Mouse (Mus musculus): Measurements from ENCODE around the gene Sdk1.
A peak's percentile ranks its signal among the peaks of the same experiment; 100 is the strongest.

Sdk1 gene

DNA sequence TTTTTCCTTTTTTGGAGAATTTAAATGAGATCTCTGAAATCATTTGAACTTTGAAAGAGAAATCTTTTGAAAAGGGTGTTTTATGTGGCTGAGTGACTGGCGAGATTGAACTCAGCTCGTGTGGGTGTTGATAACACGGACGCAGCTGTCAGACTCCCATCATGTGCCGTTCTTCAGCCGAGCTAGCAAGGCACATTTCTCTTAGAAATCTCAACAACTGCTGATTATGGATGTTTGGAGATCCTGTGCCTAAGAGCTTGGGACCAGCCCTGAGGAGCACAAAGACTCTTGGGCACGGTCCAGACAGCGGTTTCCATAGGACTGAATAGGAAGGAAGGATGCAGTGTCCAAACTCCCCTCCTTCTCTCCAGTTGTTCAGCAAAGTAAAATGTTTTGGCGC is 648.5 kb downstream of the Sdk1 start:
- no peak for DNase-seq (ENCODE audit: low read depth, low spot score)

DNA sequence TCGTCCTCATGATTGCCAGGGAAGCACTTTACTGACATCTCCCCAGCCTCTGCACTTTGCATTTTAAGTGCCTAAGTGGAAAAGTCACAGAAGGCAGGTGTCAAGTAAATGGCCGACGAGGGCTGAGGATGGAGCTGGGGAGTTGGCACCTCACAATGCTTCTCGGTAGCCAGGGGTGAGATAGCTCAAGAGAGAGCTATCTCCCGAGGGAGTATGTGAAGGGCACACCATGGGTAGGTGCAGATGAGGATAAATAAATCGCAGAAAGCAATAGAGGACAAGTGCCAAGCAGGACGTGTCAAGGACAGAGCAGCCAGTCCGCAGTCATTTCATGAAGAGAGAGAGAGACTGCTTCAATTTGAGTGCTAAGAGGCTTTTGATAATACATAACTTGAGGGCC is 655.1 kb downstream of the Sdk1 start:
- DNase-seq (ENCODE audit: low read depth, low spot score) = no peak

DNA sequence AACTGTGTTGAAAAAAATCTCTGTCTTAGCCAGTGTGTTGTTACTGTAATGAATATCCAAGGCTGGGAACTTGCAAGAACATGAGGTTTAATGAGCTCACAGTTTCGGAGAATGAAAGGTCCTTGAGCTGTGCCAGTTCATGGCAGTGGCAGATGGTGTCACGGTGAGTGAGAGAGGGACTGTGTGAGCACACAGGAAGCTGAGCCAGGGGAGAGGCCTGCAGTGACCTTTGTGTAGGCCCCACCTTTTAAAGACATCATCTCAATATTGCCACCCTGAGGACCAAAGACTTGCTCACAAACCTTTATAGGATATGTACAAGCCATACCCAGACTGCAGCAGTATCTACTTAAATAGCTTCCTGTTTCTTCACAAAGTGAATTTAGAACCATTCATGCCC is 656.2 kb downstream of the Sdk1 start:
- DNase-seq (ENCODE audit: low read depth, low spot score) = no peak

DNA sequence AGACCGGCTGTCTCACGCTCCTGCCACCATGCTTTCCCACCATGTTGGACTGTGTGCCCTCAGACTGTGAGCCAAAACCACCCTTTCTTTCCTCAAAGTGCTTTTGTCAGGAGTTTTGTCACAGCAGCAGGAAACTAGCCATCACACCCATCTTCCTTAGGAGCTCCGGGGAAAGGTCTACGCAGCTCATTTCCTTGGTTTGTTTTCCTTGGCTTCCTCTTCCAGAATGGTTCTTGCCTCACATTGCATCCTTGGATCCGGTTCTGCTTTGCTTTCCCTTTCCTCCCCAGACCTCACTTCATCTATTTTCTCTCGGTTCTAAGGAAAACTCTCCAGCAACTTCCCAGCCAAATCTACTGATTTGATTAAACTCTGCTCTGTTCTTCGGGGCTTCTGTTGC is 658.5 kb downstream of the Sdk1 start:
- no peak for DNase-seq (ENCODE audit: low read depth, low spot score)

DNA sequence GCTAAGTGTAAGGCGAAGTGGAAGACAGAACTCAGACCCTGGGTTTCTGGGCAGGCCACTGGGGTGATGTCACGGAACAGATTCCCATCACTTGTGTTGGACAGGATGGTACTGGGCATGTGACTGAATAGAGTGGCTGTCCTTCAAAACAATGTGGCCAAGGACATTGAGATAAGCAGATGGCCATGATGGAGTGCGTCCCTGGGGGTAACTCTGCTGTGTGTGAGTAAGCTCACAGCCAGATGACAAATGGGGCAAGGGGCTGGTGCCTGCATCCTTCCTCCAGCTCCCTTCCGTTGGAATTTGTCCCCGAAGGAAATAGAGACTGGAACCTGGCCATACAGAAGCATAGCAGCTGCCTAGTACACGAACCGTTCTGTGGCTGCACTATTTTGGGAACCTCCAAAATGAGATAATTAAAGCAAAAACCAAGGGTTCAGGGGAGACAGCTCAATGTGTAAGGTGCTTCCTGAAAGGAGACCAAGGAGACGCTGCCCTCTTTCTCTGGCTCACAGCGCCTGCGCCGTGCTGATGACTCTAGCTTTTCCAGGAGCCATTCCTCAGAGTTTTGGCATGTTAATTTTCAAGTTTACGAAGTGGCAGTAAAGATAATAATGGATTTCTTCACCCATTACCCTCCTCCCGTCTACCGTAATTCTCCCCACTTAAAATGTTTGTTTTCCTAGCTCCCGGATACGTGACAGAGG is 661.4 kb downstream of the Sdk1 start:
- DNase-seq (ENCODE audit: low read depth, low spot score) = peak; percentile 49

DNA sequence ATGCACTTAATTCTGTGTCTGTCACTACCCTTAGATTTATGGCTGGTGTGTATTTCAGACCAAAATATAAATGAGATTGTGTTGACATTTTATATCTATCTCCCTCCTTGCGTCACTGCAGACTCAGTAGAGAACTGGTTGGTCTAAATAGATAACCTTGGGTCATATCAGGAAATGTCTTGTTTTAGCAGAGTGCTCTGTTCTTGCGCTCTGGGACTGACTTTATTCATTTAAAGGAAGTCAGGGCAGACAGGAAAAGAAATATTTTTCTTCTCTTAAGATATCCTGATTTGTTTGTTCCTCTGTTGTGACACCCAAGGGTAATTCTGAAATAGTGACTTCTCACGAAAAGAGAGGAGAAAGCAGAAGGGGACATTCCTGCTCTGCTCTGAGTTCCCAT is 669.2 kb downstream of the Sdk1 start:
- no peak for DNase-seq (ENCODE audit: low read depth, low spot score)

DNA sequence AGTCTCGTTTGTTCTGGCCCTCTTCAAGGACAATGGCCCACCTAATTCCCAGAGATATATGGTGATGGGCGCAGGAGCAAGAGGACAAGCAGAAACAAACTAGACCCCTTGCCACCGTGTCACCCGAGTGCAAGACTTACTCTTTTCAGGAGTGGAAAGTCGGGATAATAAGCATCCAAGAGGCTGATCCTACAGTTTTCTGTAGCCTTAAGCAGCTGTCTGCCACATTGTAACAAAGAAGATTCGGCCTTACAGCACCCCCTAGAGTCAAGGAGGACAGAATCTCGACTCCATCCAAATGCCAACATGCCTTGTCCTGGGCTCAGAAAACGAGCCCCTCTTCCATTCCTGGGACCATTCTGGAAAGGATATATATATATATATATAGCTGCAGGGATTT is 669.6 kb downstream of the Sdk1 start:
- DNase-seq (ENCODE audit: low read depth, low spot score) = no peak

DNA sequence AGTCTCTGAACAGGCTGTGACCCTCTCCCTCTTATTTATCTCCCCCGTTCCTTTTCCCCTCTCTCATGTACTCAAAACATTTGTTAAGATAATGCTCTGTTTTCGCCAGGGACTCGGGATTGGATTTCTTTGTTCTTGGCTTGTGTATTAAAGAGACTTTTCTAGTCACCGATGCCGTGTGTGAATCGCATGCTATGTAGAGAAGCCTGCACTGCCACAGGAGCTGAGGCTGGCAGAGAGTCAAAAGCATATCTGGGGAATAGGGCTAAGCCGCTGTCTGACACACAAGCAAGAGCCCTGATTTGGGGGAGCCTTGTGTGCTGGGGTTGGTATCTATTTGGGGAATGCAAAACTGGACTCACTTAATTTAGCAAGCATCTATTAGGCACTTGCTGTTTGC is 671.6 kb downstream of the Sdk1 start:
- DNase-seq (ENCODE audit: low read depth, low spot score) = no peak

DNA sequence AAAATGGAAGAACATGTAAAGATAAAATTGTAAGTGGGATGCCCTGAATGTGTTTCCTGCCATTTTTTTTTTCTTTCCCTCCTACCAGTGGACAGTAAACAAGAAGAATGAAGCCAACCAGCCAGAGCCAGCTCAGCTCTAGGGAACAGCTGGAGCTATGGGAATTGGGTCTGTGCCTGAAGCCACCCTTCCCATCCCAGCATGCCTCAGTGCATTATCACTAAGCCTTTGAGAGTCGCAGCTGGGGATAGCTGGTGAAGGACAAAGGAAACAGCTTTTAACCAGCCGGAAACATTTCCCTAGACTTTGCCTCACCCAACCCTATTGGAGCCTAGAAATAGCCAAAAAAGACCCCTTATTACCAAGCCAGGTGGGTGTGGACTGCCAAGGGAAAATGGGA is 675.7 kb downstream of the Sdk1 start:
- DNase-seq (ENCODE audit: low read depth, low spot score) = no peak

DNA sequence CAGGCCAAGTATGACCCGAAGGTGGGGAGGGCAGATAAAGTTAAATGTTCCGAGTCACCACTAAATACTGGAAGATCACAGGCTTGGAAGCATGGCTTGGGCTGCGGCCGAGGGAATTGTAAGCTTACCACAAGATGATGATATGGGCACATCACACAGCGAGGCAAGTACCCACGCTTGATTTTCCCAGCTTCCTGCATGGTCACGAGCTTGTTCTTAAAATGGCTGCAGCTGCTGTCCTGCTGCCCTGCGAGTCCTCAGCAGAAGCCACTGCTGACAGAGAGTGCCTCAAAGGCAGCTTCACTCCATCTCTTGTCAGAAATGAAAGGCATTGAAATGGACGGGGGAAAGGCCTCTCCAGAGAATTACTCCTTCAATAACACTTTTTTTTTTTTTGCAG is 697.7 kb downstream of the Sdk1 start:
- no peak for DNase-seq (ENCODE audit: low read depth, low spot score)

DNA sequence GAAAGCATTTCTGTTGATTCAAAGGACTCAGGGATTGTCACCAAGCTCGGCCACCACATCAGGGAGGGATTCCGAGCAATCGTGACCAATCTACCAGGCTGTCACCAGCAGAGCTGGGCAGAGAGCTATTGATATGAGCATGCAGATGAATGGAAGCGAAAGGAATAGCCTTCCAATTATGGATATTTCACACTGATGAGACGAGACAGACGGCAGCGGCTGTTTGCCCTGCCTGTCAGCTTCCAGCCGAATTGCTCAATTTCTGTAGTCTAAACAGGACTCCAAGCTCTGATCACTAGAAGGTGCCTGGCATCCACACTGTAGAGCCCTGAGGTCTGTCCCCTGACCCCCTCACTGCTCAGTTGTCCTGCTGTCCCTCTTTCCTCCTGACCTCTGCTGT is 699.3 kb downstream of the Sdk1 start:
- DNase-seq (ENCODE audit: low read depth, low spot score) = no peak

DNA sequence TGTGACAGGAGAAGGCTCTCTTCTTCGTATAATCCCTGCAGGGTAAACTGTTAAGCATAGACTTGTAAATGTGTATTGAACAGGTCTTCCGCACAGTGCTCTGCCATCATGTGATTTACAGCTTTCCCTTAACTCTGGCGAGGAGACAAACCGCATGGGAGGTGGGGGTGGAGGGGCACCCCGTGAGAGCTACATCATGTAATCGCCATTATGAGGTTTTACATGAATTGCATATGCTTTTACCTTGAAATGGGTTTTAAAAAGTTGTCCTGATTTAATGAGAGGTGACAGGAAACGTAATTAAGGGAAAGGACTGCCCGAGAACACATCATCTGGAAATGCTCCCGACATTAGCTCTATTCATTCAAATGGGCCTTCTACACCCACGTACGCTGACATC is 709.5 kb downstream of the Sdk1 start:
- DNase-seq (ENCODE audit: low read depth, low spot score) = no peak

DNA sequence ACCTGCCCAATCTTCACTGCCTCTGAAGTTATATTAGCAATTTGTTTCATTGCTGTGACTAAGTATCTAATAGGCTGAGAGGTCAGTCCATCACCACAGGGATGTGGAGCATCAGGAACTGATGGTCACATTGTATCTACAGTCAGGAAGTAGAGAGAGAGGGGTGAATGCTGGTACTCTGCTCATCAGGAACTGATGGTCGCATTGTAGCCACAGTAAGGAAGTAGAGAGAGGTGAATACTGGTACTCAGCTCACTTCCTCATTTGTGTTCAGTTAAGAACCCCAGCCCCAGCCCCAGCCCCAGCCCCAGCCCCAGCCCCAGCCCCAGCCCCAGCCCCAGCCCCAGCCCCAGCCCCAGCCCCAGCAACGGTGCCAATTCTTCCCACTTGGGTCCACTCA is 711.0 kb downstream of the Sdk1 start:
- no peak for DNase-seq (ENCODE audit: low read depth, low spot score)

DNA sequence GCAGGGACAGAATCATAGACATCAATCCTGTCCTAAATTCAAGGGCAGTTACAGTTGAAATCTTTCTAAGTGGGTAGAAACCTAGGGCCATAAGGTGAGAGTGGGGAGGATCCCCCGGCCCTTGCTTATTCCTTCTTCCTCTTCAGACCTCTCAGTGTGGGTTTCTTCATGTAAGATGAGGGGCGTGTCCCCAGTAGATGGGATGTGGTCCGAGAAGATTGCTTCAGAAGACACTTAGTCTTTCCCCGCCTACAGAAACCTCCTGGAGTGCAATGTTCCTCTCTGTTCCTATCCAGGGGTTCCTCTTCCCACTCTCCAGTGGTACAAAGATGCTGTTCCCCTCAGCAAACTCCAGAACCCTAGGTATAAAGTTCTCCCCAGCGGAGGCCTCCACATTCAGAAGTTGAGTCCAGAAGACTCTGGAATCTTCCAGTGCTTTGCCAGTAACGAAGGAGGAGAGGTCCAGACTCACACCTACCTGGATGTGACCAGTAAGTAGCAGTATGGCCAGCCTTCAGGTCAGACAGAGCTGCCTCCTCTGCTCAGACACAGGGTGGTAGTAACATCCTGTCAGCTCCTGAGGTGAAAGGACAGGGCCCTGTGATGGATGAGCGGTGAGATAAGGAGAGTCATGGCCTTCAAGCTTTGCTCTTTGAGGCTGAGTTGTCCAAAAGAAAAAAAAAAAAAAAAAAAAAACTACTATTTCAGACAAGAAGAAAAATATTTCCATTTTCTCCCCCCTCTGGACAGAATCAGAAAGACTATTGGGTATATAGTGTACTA is 711.6 kb downstream of the Sdk1 start:
- DNase-seq (ENCODE audit: low read depth, low spot score) = no peak

DNA sequence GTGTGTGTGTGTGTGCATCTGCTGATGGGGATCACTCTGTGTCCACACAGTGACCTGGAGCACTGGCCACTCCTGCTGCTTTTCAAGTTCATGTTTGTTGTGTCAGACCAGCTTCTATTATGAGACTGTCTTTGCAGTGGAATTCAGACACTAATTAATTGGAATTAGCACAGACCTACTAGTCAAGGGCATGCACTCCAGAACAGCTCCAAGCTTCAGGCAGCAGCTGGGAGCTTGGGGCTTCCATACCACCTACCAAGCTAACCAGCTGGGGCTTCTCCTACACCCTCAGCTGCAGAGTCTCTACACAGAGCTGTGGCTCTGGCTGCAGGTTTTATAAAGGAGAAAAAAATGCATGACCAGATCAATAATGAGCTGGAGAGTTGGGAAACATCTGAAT is 729.8 kb downstream of the Sdk1 start:
- DNase-seq (ENCODE audit: low read depth, low spot score) = no peak

DNA sequence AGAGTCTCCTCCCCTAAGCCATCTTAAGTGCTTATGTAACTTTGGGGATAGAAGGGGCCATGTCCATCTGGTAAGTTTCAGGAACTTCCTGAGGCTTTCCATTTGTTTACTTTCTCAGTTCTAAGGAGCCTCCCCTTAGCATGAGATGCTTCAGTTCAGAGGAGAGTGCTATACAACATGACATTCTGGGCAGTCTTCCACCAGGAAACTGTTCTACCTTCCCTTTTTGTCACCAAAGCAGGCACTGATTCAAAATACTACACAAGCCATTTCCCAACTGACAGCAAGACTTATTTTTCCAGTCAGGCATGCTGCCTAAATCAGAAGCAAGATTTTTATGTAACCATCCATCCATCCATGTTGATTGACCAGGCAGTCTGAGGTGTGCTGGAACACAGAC is 738.2 kb downstream of the Sdk1 start:
- DNase-seq (ENCODE audit: low read depth, low spot score) = no peak

DNA sequence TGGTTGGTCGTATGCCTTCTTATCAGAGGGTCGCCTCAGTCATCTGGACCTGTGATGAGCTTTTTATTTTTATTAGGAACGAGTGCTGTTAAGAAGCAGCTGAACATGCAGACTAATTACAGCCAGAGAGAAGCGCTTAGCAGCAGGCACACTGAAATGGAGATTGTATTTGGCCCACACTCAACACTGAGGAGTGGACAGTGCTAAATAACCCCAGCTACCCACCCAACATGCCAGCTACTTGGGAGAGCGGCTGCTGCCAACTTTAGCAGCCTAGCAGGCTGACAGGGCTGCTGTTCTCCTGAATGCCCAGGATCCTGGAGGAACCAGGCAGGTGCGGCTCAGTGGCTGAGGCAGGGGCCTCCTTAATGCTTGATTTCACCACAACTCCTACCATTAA is 739.5 kb downstream of the Sdk1 start:
- no peak for DNase-seq (ENCODE audit: low read depth, low spot score)

DNA sequence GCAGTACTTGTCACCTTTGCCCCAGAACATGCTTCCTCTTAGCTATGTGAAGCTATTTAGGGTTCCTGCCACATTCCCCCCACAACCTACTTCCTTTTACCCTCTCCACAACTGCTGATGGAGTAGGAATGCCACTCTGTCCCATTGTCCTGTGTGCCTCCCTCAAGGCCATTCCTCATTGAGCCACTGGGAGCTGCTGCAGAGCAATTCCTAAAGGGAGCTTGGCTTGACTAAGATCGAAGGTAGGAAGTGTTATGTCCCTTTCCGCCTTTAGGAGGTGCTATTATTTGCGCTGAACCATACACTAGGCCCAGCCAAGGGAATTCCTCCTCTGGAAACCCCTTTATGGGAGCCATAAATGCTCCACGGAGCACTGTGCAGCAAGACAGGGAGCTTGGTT is 743.0 kb downstream of the Sdk1 start:
- no peak for DNase-seq (ENCODE audit: low read depth, low spot score)

DNA sequence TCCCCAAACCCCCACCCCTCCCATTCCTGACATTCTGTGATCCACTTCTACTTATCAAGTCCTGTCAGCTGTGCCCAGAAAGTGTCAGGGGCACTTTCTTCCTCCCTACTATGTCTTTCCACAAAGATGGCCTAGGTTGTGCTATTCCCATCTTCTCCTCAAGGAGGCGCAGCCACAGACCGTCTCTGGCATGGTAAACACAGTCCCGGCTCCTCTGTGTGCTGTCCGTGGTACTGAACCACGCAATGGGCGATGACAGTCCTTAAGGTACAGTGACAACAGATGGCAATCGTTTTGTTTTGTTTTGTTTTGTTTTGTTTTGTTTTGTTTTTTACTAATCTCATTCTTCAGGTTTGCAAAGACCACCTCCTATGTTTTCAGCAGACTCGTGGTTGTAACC is 743.7 kb downstream of the Sdk1 start:
- peak; percentile 87 for DNase-seq (ENCODE audit: low read depth, low spot score)

DNA sequence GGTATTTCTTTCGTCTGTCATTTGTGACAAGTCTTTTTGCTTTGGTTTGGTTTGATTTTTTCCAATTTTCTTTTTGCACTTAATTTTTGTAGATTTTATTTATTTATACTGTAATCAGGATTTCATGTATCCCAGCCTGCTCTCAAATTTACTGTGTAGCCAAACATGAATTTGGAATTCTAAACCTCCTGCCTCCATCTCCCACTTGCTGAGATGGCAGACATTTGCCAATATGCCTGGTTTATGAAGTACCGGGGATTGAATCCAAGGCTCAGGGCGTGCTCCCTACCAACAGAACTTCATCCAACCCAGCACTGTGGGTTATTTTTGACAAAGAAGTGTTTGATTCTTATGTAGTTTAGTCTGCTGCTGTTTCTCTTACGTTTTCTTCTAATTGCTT is 744.3 kb downstream of the Sdk1 start:
- DNase-seq (ENCODE audit: low read depth, low spot score) = no peak

DNA sequence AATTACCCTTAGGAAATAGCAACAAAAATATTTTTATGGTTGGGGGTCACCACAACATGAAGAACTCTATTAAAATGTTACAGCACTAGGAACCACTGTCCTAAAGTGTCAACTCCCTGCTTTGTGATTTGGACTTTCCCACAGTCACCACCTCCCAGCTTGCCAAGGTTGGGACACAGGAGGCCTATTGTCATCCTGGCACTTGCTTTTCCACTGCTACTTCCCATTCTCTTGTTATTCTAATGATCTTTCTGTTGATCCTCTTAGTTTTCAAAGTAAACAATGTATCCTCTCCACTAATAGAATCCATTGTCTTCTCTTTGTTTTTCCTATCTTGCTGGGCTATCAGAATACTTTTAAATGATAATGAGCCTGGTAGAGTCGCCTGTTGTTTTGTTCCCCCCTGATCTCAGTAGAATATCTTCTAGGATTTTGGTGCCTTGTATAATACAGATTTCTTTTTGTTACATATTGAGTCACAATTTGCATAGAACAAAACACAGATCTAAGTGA is 746.1 kb downstream of the Sdk1 start:
- no peak for DNase-seq (ENCODE audit: low read depth, low spot score)

DNA sequence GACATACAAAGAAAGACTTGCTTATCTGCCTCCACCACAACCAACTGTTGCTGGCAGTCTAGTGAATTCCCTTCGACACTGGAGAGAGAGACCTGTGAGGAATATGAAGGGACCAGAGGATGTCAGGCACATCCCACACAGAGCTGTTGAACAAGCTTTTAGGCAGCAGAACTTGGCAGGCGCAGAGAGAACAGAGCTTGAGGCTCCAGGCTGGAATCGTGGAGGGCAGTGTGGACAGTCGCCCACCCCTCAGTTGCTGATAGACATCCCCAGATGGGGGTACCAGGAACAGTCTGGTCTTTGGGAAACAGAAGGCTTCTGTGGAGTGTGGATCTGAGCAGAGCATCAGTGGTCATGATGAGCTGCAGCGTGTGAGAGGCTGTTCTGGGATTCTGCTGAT is 747.4 kb downstream of the Sdk1 start:
- DNase-seq (ENCODE audit: low read depth, low spot score) = no peak

DNA sequence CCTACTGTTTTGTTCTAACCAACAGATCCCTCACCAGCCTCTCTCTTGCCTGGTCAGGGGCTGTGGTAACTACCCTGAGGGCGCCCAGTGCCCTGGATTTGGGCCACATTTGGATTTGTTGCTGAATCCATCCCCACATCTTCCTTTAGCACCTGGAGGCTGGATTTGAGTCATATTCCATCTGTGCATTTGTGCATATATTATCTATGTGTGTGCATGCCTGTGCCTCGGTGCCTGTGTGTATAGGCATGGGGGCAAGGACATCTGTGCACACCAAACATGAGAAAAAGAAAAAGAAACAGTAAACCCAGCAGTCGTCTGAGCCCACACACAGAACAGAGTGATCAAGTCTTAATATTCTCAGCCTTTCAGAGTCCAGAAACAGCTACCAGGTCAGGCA is 752.9 kb downstream of the Sdk1 start:
- no peak for DNase-seq (ENCODE audit: low read depth, low spot score)
